Mouse (Mus musculus) midbrain, embryonic 10.5 days (tissue): ENCODE measurements around the gene Arhgap23. TPM values are rescaled to one million over a fixed set of nuclear protein-coding genes. Genes with fewer than 3 reads are reported as not detected.

Experiments
- DNase-seq: peaks from one replicate; pipeline ENCODE4 v3.0.0-alpha.2; 2017; ENCODE audit warnings: low spot score
- H3K27ac ChIP-seq: fragments of 300-500 bp; sonication (generic); replicated peaks from 2 replicates; pipeline ENCODE4 v1.5.1; 2016; ENCODE audit warnings: mild to moderate bottlenecking
- H3K27me3 ChIP-seq: fragments of 300-500 bp; sonication (generic); 2 replicates; pipeline ENCODE4 v1.6.1; 2016; ENCODE audit warnings: low read depth, mild to moderate bottlenecking; ENCODE audit not compliant: poor library complexity, severe bottlenecking
- H3K36me3 ChIP-seq: fragments of 300-500 bp; sonication (generic); 2 replicates; pipeline ENCODE4 v1.6.1; 2016; ENCODE audit warnings: mild to moderate bottlenecking, moderate library complexity
- H3K4me1 ChIP-seq: fragments of 300-500 bp; sonication (generic); 2 replicates; pipeline ENCODE4 v1.6.1; 2016
- H3K4me3 ChIP-seq: fragments of 300-500 bp; sonication (generic); 2 replicates; pipeline ENCODE4 v1.5.1; 2016; ENCODE audit warnings: mild to moderate bottlenecking, moderate library complexity
- H3K9me3 ChIP-seq: fragments of 300-500 bp; sonication (generic); replicated peaks from 2 replicates; pipeline ENCODE4 v1.6.1; 2016; ENCODE audit warnings: mild to moderate bottlenecking
- WGBS: fragments of 180-500 bp; shearing (Covaris S2); methylation state at CpG from one replicate; pipeline ENCODE4 v1.1.7; 2016; 5-methylcytosine and 5-hydroxymethylcytosine counted together
- polyA plus RNA-seq: library from polyadenylated mRNA; unstranded; fragments of >200 nt; fragmentation: Nextera tagmentation; extraction: Ambion mirVana; gene quantifications from 2 replicates; pipeline ENCODE4 v1.2.1, GENCODE M21; 2016

Arhgap23 gene
- polyA plus RNA-seq, 1 experiment from 2014 or later, result 1.9 TPM

DNA sequence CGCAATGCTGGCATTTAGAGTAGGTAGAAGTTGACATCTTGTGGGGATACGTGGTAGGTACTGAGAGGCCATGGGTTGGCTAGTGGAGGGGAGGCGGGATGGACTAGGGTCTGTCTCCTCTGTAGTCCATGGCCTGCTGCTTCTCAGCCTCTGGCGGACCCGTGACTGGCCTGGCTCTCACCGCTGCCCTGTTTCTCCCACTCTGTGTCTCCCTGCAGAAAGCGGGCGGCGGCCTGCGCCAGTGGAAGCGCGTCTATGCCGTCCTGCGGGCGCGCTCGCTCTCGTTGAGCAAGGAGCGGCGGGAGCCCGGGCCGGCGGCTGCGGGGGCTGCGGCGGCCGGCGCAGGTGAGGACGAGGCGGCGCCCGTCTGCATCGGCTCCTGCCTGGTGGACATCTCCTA, 47.8 kb downstream of the Arhgap23 start:
- peak; percentile 28 for DNase-seq
- Histone ChIP-seq H3K27ac (no peak overlapping the region), H3K27me3 (peaks cover 46% of the 10 kb centered on the region), H3K9me3 (no peaks in the 10 kb centered on the region), H3K4me1 (peaks cover 9% of the 10 kb centered on the region), H3K36me3 (peaks cover 68% of the 10 kb centered on the region), H3K4me3 (peak overlapping the region; percentile 34)
- 55% methylated on average over 33 of the region's 33 CpGs for WGBS

DNA sequence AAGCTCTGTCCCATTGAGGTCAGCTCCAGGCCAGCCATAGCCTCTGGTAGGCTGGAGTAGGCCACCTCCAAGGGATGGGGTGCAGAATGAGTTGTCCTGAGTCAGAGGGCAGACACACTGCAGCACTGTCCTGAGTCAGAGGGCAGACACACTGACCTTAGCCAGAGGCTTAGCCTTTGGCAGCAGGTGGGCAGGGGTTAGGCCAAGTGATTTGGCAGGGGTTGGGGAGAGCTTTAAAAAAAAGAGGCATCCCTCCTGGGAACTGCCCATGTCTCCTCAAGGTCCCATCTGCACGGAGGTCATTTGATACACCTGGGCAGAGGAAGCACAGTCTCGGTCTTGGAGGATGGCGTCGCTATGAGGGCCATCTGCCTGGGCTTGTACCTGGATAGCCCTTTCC, 48.7 kb downstream of the Arhgap23 start:
- peaks cover 13% of the 10 kb centered on the region for H3K4me1 ChIP-seq
- H3K27ac ChIP-seq, result no peak overlapping the region
- 83% methylated on average over 4 of the region's 4 CpGs for WGBS
- H3K36me3 ChIP-seq, result peaks cover 61% of the 10 kb centered on the region
- H3K4me3 ChIP-seq, result no peak overlapping the region
- peaks cover 46% of the 10 kb centered on the region for H3K27me3 ChIP-seq
- H3K9me3 ChIP-seq, result no peaks in the 10 kb centered on the region
- no peak for DNase-seq

- Histone ChIP-seq H3K4me1 (peaks cover 13% of the 10 kb centered on the region), H3K27me3 (peaks cover 49% of the 10 kb centered on the region), H3K9me3 (no peaks in the 10 kb centered on the region), H3K27ac (0 out of 2 replicates have a peak overlapping the region, but pooled peaks have one; percentile 6), H3K4me3 (no peak overlapping the region), H3K36me3 (peaks cover 56% of the 10 kb centered on the region)
- 89% methylated on average over 12 of the region's 12 CpGs for WGBS
- no peak for DNase-seq
Measured at GRCm38 (mm10) chr11:97465957-97466356, 50.6 kb downstream of the Arhgap23 start.

DNA sequence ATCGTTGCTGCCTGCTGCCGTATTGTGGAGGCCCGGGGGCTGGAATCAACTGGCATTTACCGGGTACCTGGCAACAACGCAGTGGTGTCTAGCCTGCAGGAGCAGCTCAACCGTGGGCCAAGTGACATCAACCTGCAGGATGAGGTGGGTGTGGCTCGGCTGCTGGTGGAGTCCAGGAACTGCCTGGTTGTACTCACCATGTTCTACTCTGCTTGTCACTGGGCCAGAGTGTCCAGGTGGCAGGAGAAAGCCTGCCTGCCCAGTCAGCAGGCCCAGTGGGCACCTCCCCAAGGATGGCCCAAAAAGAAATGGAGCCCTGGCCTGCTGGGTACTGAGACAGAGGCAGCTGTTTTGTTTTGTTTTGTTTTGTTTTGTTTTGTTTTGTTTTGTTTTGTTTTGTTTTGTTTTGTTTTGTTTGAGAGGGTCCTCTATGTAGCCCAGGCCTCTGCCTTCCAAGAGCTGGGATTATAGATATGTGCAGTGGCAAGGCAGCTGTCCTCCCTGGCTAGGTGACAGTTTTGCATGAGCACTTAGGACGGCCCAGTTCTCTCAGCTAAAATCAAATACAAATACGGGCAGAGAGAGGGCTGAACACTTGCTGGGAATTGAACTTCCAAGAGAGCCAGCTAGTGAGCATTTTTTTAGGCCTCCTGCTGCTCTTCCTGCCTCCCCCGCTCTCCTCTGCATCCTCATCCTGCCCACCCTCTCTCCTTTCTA, 51.3 kb downstream of the Arhgap23 start:
- Histone ChIP-seq H3K36me3 (peaks cover 55% of the 10 kb centered on the region), H3K4me3 (no peak overlapping the region), H3K4me1 (peaks cover 13% of the 10 kb centered on the region), H3K27ac (0 out of 2 replicates have a peak overlapping the region, but pooled peaks have one; percentile 6), H3K27me3 (peaks cover 43% of the 10 kb centered on the region), H3K9me3 (no peaks in the 10 kb centered on the region)
- WGBS, result 82% methylated on average over 10 of the region's 10 CpGs
- DNase-seq, result no peak

GRCm38 (mm10) chr11:97468639-97469287, 53.4 kb downstream of the Arhgap23 start:
- H3K36me3 ChIP-seq, result peaks cover 41% of the 10 kb centered on the region
- H3K27me3 ChIP-seq, result peaks cover 21% of the 10 kb centered on the region
- no peaks in the 10 kb centered on the region for H3K9me3 ChIP-seq
- H3K4me1 ChIP-seq, result peaks cover 6% of the 10 kb centered on the region
- peak; percentile 76 for DNase-seq
- 48% methylated on average over 14 of the region's 14 CpGs for WGBS
- no peak overlapping the region for H3K4me3 ChIP-seq
- no peak overlapping the region for H3K27ac ChIP-seq

- Histone ChIP-seq H3K27ac (no peak overlapping the region), H3K36me3 (peaks cover 32% of the 10 kb centered on the region)
Measured at GRCm38 (mm10) chr11:97469828-97470227, 54.5 kb downstream of the Arhgap23 start.

GRCm38 (mm10) chr11:97471276-97471675, 55.9 kb downstream of the Arhgap23 start:
- WGBS, result 90% methylated on average over 6 of the region's 6 CpGs
- DNase-seq, result no peak
- H3K36me3 ChIP-seq, result peaks cover 28% of the 10 kb centered on the region
- H3K27me3 ChIP-seq, result 0 out of 2 replicates have a peak, but pooled peaks cover 4% of the 10 kb centered on the region
- peaks cover 13% of the 10 kb centered on the region; the same call in 1 of the 2 replicates for H3K4me1 ChIP-seq
- H3K9me3 ChIP-seq, result no peaks in the 10 kb centered on the region
- no peak overlapping the region for H3K4me3 ChIP-seq
- no peak overlapping the region for H3K27ac ChIP-seq

More at GRCm38 (mm10) chr11:97469828-97470227, 54.5 kb downstream of the Arhgap23 start:
- no peak for DNase-seq
- Histone ChIP-seq H3K4me1 (peaks cover 9% of the 10 kb centered on the region; the same call in 1 of the 2 replicates), H3K9me3 (no peaks in the 10 kb centered on the region), H3K4me3 (no peak overlapping the region), H3K27me3 (peaks cover 10% of the 10 kb centered on the region)
- 93% methylated on average over 7 of the region's 7 CpGs for WGBS

DNA sequence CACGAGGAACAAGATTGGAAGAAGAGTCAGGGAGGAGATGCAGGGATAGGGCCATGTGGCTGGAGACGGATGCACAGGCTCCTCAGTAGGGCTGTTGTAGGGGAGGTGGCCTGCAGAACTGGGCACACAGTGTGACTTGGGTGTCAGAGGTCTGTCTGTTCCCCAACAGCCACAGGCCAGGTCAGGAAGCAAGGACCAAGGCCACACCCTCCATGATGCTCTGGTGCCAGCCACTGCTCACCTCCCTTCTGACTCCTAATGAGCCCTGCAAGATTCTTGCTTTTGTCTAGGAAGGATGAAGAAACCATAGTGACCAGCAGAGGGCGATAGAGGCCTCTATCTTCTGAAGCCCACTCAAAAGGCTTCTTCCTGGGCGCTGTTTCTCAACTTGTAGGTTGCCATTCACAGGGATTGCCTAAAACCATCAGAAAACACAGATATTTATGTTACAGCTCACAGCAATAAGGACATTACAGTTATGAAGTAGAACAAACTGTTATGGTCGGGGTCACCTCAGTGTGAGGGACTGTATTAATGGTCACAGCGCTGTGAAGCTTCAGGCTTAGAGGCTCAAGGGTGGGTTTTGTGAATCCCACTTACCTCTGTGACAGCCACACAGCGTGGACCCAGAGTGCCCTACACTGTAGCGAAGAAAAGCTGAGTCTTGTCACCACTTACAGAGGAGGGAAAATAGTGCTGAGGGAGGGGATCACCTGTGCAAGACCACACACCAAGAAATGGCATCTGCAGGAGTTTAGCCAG, 61.2 kb downstream of the Arhgap23 start:
- H3K36me3 ChIP-seq, result peaks cover 20% of the 10 kb centered on the region
- H3K27me3 ChIP-seq, result no peaks in the 10 kb centered on the region
- no peaks in the 10 kb centered on the region for H3K9me3 ChIP-seq
- H3K27ac ChIP-seq, result no peak overlapping the region; the same call in 1 of the 2 replicates
- DNase-seq, result peak; percentile 77
- peaks cover 20% of the 10 kb centered on the region for H3K4me1 ChIP-seq
- H3K4me3 ChIP-seq, result no peak overlapping the region
- 66% methylated on average over 8 of the region's 8 CpGs for WGBS

DNA sequence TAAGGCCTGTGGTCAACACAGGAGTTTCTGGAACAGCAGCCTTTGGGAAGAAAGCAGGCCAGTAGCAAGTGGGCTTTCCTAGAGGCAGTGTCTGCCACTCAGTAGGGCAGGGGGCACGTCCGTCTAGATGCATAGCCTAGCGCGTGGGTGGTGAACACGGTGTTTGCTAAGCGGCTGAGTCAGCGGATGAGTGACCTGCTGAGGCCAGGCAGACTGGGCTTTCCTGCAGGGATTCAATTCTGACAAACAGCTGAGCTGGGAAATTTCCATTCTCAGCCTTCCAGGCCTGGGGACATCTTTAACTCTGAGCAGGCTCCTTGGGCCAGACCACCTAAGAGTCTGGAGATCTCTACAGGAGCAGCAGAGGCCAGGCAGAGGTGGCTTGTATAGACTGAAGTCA, 62.1 kb downstream of the Arhgap23 start:
- WGBS, result 69% methylated on average over 7 of the region's 7 CpGs
- Histone ChIP-seq H3K4me1 (peaks cover 25% of the 10 kb centered on the region), H3K36me3 (peaks cover 18% of the 10 kb centered on the region)

GRCm38 (mm10) chr11:97478345-97478744, 63.0 kb downstream of the Arhgap23 start:
- DNase-seq, result no peak
- peaks cover 25% of the 10 kb centered on the region for H3K4me1 ChIP-seq
- 0 out of 2 replicates have a peak, but pooled peaks cover 3% of the 10 kb centered on the region for H3K27me3 ChIP-seq
- 92% methylated on average over 6 of the region's 6 CpGs for WGBS
- H3K9me3 ChIP-seq, result no peaks in the 10 kb centered on the region
- peaks cover 18% of the 10 kb centered on the region for H3K36me3 ChIP-seq
- no peak overlapping the region for H3K4me3 ChIP-seq
- no peak overlapping the region for H3K27ac ChIP-seq

More for the DNA sequence above, 62.1 kb downstream of the Arhgap23 start:
- H3K4me3 ChIP-seq, result no peak overlapping the region
- no peaks in the 10 kb centered on the region for H3K27me3 ChIP-seq
- H3K9me3 ChIP-seq, result no peaks in the 10 kb centered on the region
- H3K27ac ChIP-seq, result no peak overlapping the region
- no peak for DNase-seq

- Histone ChIP-seq H3K36me3 (peaks cover 18% of the 10 kb centered on the region), H3K27me3 (0 out of 2 replicates have a peak, but pooled peaks cover 3% of the 10 kb centered on the region), H3K4me1 (peaks cover 25% of the 10 kb centered on the region), H3K4me3 (no peak overlapping the region), H3K9me3 (no peaks in the 10 kb centered on the region), H3K27ac (no peak overlapping the region)
- no peak for DNase-seq
- WGBS, result 92% methylated on average over 10 of the region's 10 CpGs
Measured at GRCm38 (mm10) chr11:97479085-97479484, 63.8 kb downstream of the Arhgap23 start.

GRCm38 (mm10) chr11:97479824-97480223, 64.5 kb downstream of the Arhgap23 start:
- no peak overlapping the region for H3K27ac ChIP-seq
- no peak for DNase-seq
- H3K9me3 ChIP-seq, result no peaks in the 10 kb centered on the region
- WGBS, result 93% methylated on average over 8 of the region's 8 CpGs
- peaks cover 24% of the 10 kb centered on the region for H3K4me1 ChIP-seq
- 0 out of 2 replicates have a peak, but pooled peaks cover 6% of the 10 kb centered on the region for H3K27me3 ChIP-seq
- H3K36me3 ChIP-seq, result peaks cover 19% of the 10 kb centered on the region
- H3K4me3 ChIP-seq, result no peak overlapping the region
